Mouse (Mus musculus): ENCODE results near the gene Olfr847. TPM values are rescaled to one million over a fixed set of nuclear protein-coding genes. Genes with fewer than 3 reads are reported as not detected.

Olfr847 gene
- not detected in 2 replicates for polyA plus RNA-seq (2011; ENCODE audit: insufficient read depth, insufficient read length, low read depth, missing spikeins)

DNA sequence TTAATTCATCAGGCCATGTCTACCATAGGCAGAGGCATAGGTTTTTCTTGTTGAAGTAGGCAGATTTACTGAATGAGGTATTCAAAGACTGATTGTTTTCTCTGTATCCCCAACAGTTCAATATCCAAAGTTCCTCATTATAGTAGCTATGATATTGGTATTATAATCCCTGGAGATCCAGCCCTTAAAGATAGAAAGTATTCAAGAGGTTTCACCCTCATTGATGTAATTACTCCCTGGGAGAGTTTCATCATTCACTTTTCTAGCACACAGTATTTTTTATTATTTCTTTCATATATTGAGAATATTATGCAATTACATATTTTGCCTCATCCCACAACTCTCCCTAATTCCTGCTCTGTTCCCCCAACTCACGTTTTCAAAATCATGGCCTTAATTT lies at the start of gene Olfr847:
Gene Olfr847 (minus strand): TSS at position 101 of the 400 bp plus-strand sequence.
- Histone ChIP-seq H3K27ac (ENCODE audit: insufficient read depth, low read length) (no peak within 1 kb of the TSS), H3K4me3 (ENCODE audit: low read depth, low read length) (no peak within 1 kb of the TSS), H3K36me3 (ENCODE audit: control insufficient read depth, insufficient read depth, low read length, poor library complexity, severe bottlenecking) (no peaks in the 10 kb centered on the region), H3K9ac (ENCODE audit: low read depth, poor library complexity, severe bottlenecking) (no peak within 1 kb of the TSS), H3K4me1 (ENCODE audit: control insufficient read depth, insufficient read depth, low read length) (no peaks in the 10 kb centered on the region), H3K9me3 (replicated peaks; ENCODE audit: control insufficient read depth, insufficient read depth, low read length, poor library complexity, severe bottlenecking) (no peaks in the 10 kb centered on the region), H3K27me3 (ENCODE audit: control insufficient read depth, insufficient read depth, low read length, poor library complexity, severe bottlenecking) (no peaks in the 10 kb centered on the region)
- TF ChIP-seq POLR2A (IDR thresholded peaks at IDR 0.05; ENCODE audit: insufficient read depth, low read length) (no peak), CTCF (IDR thresholded peaks at IDR 0.05; ENCODE audit: low read depth, low read length) (no peak), EP300 (IDR thresholded peaks at IDR 0.05; ENCODE audit: insufficient read depth, low read depth, low read length) (no peak)

DNA sequence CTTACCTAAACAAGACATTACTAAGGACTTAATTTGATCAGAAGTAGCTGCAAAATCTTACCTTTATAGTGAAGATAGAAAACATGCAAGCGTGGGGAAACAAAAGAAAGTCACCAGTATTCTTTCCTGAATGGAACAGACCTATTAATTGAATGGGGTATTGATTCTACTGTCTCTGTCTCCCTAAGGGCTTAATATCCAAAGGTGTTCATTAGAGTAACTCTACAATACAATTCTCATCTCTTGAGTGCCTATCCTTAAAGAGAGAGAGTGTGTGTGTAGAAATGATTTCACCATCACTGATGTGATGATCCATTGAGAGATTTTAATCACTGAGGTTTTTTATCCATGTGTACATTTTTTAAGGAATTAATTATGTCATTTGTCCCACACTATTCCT lies 14.6 kb downstream of the Olfr847 start, which contains the start of gene Olfr846:
Gene Olfr846 (minus strand): TSS at position 101 of the 400 bp plus-strand sequence.
- no peak within 1 kb of the TSS for H3K27ac ChIP-seq (ENCODE audit: insufficient read depth, low read length)

DNA sequence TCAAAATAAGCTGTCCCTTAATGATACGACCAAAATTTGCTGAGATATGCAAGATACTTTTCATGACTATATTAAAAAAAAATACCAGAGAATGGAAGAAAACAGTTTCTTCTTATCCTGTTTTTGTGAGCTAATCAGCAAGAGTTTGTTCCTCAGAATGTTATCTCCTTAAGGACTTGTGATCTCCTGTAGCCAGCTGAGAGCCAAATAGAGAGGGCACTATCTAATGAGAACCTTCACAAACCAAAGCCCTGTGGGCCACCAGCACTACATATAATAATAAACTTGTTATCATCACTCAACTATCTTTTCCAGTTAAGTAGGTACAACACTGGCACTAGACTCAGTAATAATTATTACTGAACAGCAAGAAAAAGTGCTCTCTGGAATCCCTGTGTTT lies 42.3 kb downstream of the Olfr847 start, which contains the start of gene Olfr845:
Gene Olfr845 (plus strand): TSS at position 301 of the 400 bp plus-strand sequence.
- no peak within 1 kb of the TSS for H3K4me3 ChIP-seq (ENCODE audit: low read depth, low read length)
- no peaks in the 10 kb centered on the region for H3K36me3 ChIP-seq (ENCODE audit: control insufficient read depth, insufficient read depth, low read length, poor library complexity, severe bottlenecking)
- no peak within 1 kb of the TSS for H3K27ac ChIP-seq (ENCODE audit: insufficient read depth, low read length)
- no peak for TF ChIP-seq CTCF (IDR thresholded peaks at IDR 0.05; ENCODE audit: low read depth, low read length)
- TF ChIP-seq POLR2A (IDR thresholded peaks at IDR 0.05; ENCODE audit: insufficient read depth, low read length): no peak
- TF ChIP-seq EP300 (IDR thresholded peaks at IDR 0.05; ENCODE audit: insufficient read depth, low read depth, low read length): no peak
- H3K9ac ChIP-seq (ENCODE audit: low read depth, poor library complexity, severe bottlenecking): no peak within 1 kb of the TSS
- H3K4me1 ChIP-seq (ENCODE audit: control insufficient read depth, insufficient read depth, low read length): no peaks in the 10 kb centered on the region
- H3K27me3 ChIP-seq (ENCODE audit: control insufficient read depth, insufficient read depth, low read length, poor library complexity, severe bottlenecking): no peaks in the 10 kb centered on the region
- H3K9me3 ChIP-seq (replicated peaks; ENCODE audit: control insufficient read depth, insufficient read depth, low read length, poor library complexity, severe bottlenecking): no peaks in the 10 kb centered on the region

More for the DNA sequence above, 14.6 kb downstream of the Olfr847 start, which contains the start of gene Olfr846:
- no peaks in the 10 kb centered on the region for H3K4me1 ChIP-seq (ENCODE audit: control insufficient read depth, insufficient read depth, low read length)
- no peaks in the 10 kb centered on the region for H3K9me3 ChIP-seq (replicated peaks; ENCODE audit: control insufficient read depth, insufficient read depth, low read length, poor library complexity, severe bottlenecking)
- H3K4me3 ChIP-seq (ENCODE audit: low read depth, low read length): no peak within 1 kb of the TSS
- H3K36me3 ChIP-seq (ENCODE audit: control insufficient read depth, insufficient read depth, low read length, poor library complexity, severe bottlenecking): no peaks in the 10 kb centered on the region
- no peak within 1 kb of the TSS for H3K9ac ChIP-seq (ENCODE audit: low read depth, poor library complexity, severe bottlenecking)
- H3K27me3 ChIP-seq (ENCODE audit: control insufficient read depth, insufficient read depth, low read length, poor library complexity, severe bottlenecking): no peaks in the 10 kb centered on the region; the same call in 1 of the 2 replicates
- TF ChIP-seq EP300 (IDR thresholded peaks at IDR 0.05; ENCODE audit: insufficient read depth, low read depth, low read length) (no peak), POLR2A (IDR thresholded peaks at IDR 0.05; ENCODE audit: insufficient read depth, low read length) (no peak), CTCF (IDR thresholded peaks at IDR 0.05; ENCODE audit: low read depth, low read length) (no peak)

Other genes starting within 250 kb of the Olfr847 start
- gene Olfr837, start 242.4 kb downstream of the Olfr847 start, polyA plus RNA-seq (2011; ENCODE audit: insufficient read depth, insufficient read length, low read depth, missing spikeins): not detected in 2 replicates
- gene Olfr839-ps1, start 201.4 kb downstream of the Olfr847 start, polyA plus RNA-seq (2011; ENCODE audit: insufficient read depth, insufficient read length, low read depth, missing spikeins): 0.07 TPM in 1 of 2 replicates, not detected in the other
- not detected in 2 replicates for gene Olfr843, start 126.7 kb downstream of the Olfr847 start, polyA plus RNA-seq (2011; ENCODE audit: insufficient read depth, insufficient read length, low read depth, missing spikeins)
- gene Olfr844, start 62.3 kb downstream of the Olfr847 start, polyA plus RNA-seq (2011; ENCODE audit: insufficient read depth, insufficient read length, low read depth, missing spikeins): not detected in 2 replicates
- gene Olfr845, start 42.2 kb downstream of the Olfr847 start, polyA plus RNA-seq (2011; ENCODE audit: insufficient read depth, insufficient read length, low read depth, missing spikeins): not detected in 2 replicates
- not detected in 2 replicates for gene Olfr846, start 14.7 kb downstream of the Olfr847 start, polyA plus RNA-seq (2011; ENCODE audit: insufficient read depth, insufficient read length, low read depth, missing spikeins)
- gene Olfr849, start 61.6 kb upstream of the Olfr847 start, polyA plus RNA-seq (2011; ENCODE audit: insufficient read depth, insufficient read length, low read depth, missing spikeins): not detected in 2 replicates
- gene Olfr850, start 99.6 kb upstream of the Olfr847 start, polyA plus RNA-seq (2011; ENCODE audit: insufficient read depth, insufficient read length, low read depth, missing spikeins): not detected in 2 replicates
- not detected in 2 replicates for gene Olfr851, start 114.6 kb upstream of the Olfr847 start, polyA plus RNA-seq (2011; ENCODE audit: insufficient read depth, insufficient read length, low read depth, missing spikeins)
- gene Olfr853, start 162.4 kb upstream of the Olfr847 start, polyA plus RNA-seq (2011; ENCODE audit: insufficient read depth, insufficient read length, low read depth, missing spikeins): not detected in 2 replicates
- not detected in 2 replicates for gene Olfr854, start 188.7 kb upstream of the Olfr847 start, polyA plus RNA-seq (2011; ENCODE audit: insufficient read depth, insufficient read length, low read depth, missing spikeins)
- gene Olfr855, start 203.9 kb upstream of the Olfr847 start, polyA plus RNA-seq (2011; ENCODE audit: insufficient read depth, insufficient read length, low read depth, missing spikeins): not detected in 2 replicates
- gene Zfp317, start 243.4 kb upstream of the Olfr847 start, polyA plus RNA-seq (2011; ENCODE audit: insufficient read depth, insufficient read length, low read depth, missing spikeins): 32.9 and 34.6 TPM in 2 replicates

Measured in ES-Bruce4 (cell line).